Mouse (Mus musculus) cerebellum, adult 2 months (tissue): ENCODE results near the gene Thap3.

Experiments used
- CTCF ChIP-seq: fragments of 200-500 bp; IDR thresholded peaks from 2 replicates; pipeline ENCODE4 v1.5.1; 2011; ENCODE audit warnings: low read depth, mild to moderate bottlenecking, control low read depth, low read length, moderate library complexity, borderline replicate concordance; ENCODE audit not compliant: insufficient read depth
- POLR2A ChIP-seq: fragments of 200-500 bp; IDR thresholded peaks from 2 replicates; pipeline ENCODE4 v1.6.1; 2011; ENCODE audit warnings: low read length, control low read depth, borderline replicate concordance; ENCODE audit not compliant: insufficient read depth

- TF ChIP-seq CTCF (no peak), POLR2A (no peak)
Measured at GRCm38 (mm10) chr4:152026751-152027508, 38.1 kb upstream of the Thap3 start.
